Mouse (Mus musculus) retina, postnatal 7 days (tissue): ENCODE measurements around the gene Efl1.

Source experiments
- DNase-seq: peaks from one replicate; pipeline ENCODE4 v3.0.0-alpha.2; 2012; ENCODE audit warnings: low read depth, low spot score

The Efl1 gene

GRCm38 (mm10) chr7:82811140-82811851, 162.9 kb downstream of the Efl1 start:
- no peak for DNase-seq

GRCm38 (mm10) chr7:82812186-82813155, 164.1 kb downstream of the Efl1 start:
- DNase-seq: no peak

- DNase-seq: no peak
Observed at GRCm38 (mm10) chr7:82819541-82819940, 171.1 kb downstream of the Efl1 start.

GRCm38 (mm10) chr7:82820661-82821060, 172.2 kb downstream of the Efl1 start:
- DNase-seq: no peak

DNA sequence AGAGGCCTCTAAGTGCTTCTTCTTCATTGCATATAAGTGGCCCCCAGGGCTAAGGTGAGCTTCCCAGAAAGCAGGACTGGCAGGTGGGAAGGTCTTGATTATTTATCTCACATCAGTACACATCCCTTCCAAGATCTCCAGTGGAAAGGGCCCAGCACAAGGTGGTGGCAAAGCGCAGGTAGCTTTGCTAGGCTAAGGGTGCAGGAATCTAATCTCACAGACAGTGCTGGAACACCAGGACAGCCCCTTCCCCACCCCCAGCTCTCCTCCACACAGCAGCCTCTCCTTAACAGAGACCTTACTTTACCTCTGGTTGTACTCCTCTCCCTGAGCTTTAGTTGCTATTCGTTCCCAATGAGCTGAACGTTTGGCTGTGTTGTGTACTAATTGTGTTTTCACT, 173.1 kb downstream of the Efl1 start:
- no peak for DNase-seq

DNA sequence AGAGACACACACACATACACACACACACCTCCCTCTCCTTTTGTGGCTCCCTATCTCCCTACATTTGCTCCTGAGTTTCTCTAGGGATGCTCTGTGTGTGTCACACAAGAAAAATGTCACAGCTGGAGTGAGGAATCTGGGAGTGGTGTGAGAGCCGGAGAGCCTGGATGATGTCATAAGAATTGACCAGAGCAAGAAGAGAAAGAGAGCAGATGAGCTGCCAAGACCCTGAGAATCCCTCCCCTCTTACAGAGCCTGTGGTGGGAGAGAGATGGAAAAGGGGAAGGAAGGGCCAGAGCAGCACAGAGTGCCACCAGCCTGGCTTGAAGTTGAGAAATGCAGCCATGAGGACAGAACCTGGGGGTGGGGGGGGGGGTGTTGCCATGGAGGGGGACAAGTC, 174.1 kb downstream of the Efl1 start:
- DNase-seq: no peak
